Mouse (Mus musculus): Measurements from ENCODE around the gene Ndufaf2. TPM values are rescaled to one million over a fixed set of nuclear protein-coding genes. Genes with fewer than 3 reads are reported as not detected.
A peak's percentile ranks its signal among the peaks of the same experiment; 100 is the strongest.

Ndufaf2 gene
- total RNA-seq, 2 experiments from 2014 or later = 30.4 to 37.3 TPM

GRCm38 (mm10) chr13:108138403-108138977, 19.9 kb downstream of the Ndufaf2 start:
- DNase-seq = no peak

GRCm38 (mm10) chr13:108135617-108136016, 22.8 kb downstream of the Ndufaf2 start:
- DNase-seq = no peak

- DNase-seq = peak; percentile 33
Measured at GRCm38 (mm10) chr13:108132031-108132819, 26.2 kb downstream of the Ndufaf2 start.

GRCm38 (mm10) chr13:108130737-108131136, 27.7 kb downstream of the Ndufaf2 start:
- no peak for DNase-seq

GRCm38 (mm10) chr13:108129070-108129469, 29.4 kb downstream of the Ndufaf2 start:
- no peak for DNase-seq

- no peak for DNase-seq
Measured at GRCm38 (mm10) chr13:108127883-108128282, 30.5 kb downstream of the Ndufaf2 start.

- peak; percentile 34 for DNase-seq
Measured at GRCm38 (mm10) chr13:108127130-108127529, 31.3 kb downstream of the Ndufaf2 start.

- DNase-seq = no peak
Measured at GRCm38 (mm10) chr13:108126246-108126645, 32.2 kb downstream of the Ndufaf2 start.

- no peak for DNase-seq
Measured at GRCm38 (mm10) chr13:108124096-108124495, 34.3 kb downstream of the Ndufaf2 start.

- DNase-seq = no peak
Measured at GRCm38 (mm10) chr13:108123109-108123723, 35.2 kb downstream of the Ndufaf2 start.

- no peak for DNase-seq
Measured at GRCm38 (mm10) chr13:108119411-108120310, 38.8 kb downstream of the Ndufaf2 start.

GRCm38 (mm10) chr13:108118188-108118587, 40.2 kb downstream of the Ndufaf2 start:
- DNase-seq = no peak

GRCm38 (mm10) chr13:108117654-108118053, 40.8 kb downstream of the Ndufaf2 start:
- no peak for DNase-seq

GRCm38 (mm10) chr13:108114257-108114656, 44.2 kb downstream of the Ndufaf2 start:
- DNase-seq = no peak

- DNase-seq = no peak
Measured at GRCm38 (mm10) chr13:108113536-108113935, 44.9 kb downstream of the Ndufaf2 start.

GRCm38 (mm10) chr13:108110929-108111328, 47.5 kb downstream of the Ndufaf2 start:
- DNase-seq = no peak

- DNase-seq = no peak
Measured at GRCm38 (mm10) chr13:108100700-108101099, 57.7 kb downstream of the Ndufaf2 start.

GRCm38 (mm10) chr13:108096446-108096845, 62.0 kb downstream of the Ndufaf2 start:
- no peak for DNase-seq

- DNase-seq = peak; percentile 20
Measured at GRCm38 (mm10) chr13:108095617-108096016, 62.8 kb downstream of the Ndufaf2 start.

GRCm38 (mm10) chr13:108094681-108095080, 63.7 kb downstream of the Ndufaf2 start:
- DNase-seq = no peak

- no peak for DNase-seq
Measured at GRCm38 (mm10) chr13:108092290-108092689, 66.1 kb downstream of the Ndufaf2 start.

GRCm38 (mm10) chr13:108086724-108087123, 71.7 kb downstream of the Ndufaf2 start:
- no peak for DNase-seq
